Mouse (Mus musculus) midbrain, embryonic 16.5 days (tissue): ENCODE data around the gene Itgb3bp. TPM values are rescaled to one million over a fixed set of nuclear protein-coding genes. Genes with fewer than 3 reads are reported as not detected.

Experiments
- ATAC-seq: fragments of 200-750 bp; cut with Nextera tagmentation; 2 replicates; pipeline ENCODE4 v1.8.0; 2017; ENCODE audit warnings: moderate TSS enrichment
- H3K27ac ChIP-seq: fragments of 300-500 bp; sonication (generic); 2 replicates; pipeline ENCODE4 v1.5.1; 2014; ENCODE audit warnings: mild to moderate bottlenecking, low read length, mixed read lengths
- H3K27me3 ChIP-seq: fragments of 300-500 bp; sonication (generic); 2 replicates; pipeline ENCODE4 v1.6.1; 2014; ENCODE audit warnings: low read depth, low read length, mixed read lengths; ENCODE audit not compliant: control insufficient read depth, insufficient read depth
- H3K36me3 ChIP-seq: fragments of 300-500 bp; sonication (generic); 2 replicates; pipeline ENCODE4 v1.6.1; 2014; ENCODE audit warnings: mild to moderate bottlenecking, low read length, moderate library complexity, mixed read lengths; ENCODE audit not compliant: control insufficient read depth, insufficient read depth
- H3K4me1 ChIP-seq: fragments of 300-500 bp; sonication (generic); 2 replicates; pipeline ENCODE4 v1.6.1; 2014; ENCODE audit warnings: mild to moderate bottlenecking, low read length, mixed read lengths; ENCODE audit not compliant: control insufficient read depth, insufficient read depth
- H3K4me2 ChIP-seq: fragments of 300-500 bp; sonication (generic); 2 replicates; pipeline ENCODE4 v1.6.1; 2014; ENCODE audit warnings: mild to moderate bottlenecking, low read length, mixed read lengths
- H3K4me3 ChIP-seq: fragments of 300-500 bp; sonication (generic); 2 replicates; pipeline ENCODE4 v1.5.1; 2014; ENCODE audit warnings: low read depth, mild to moderate bottlenecking, low read length, moderate library complexity, mixed read lengths
- H3K9ac ChIP-seq: fragments of 300-500 bp; sonication (generic); 2 replicates; pipeline ENCODE4 v1.6.1; 2014; ENCODE audit warnings: low read depth, low read length, mixed read lengths
- H3K9me3 ChIP-seq: fragments of 300-500 bp; sonication (generic); replicated peaks from 2 replicates; pipeline ENCODE4 v1.6.1; 2014; ENCODE audit warnings: mild to moderate bottlenecking, low read length, mixed read lengths; ENCODE audit not compliant: control insufficient read depth, poor library complexity, severe bottlenecking
- WGBS: fragments of 180-500 bp; shearing (Covaris S2); extraction: QIAGEN DNeasy Blood & Tissue Kit; methylation state at CpG from one replicate; pipeline ENCODE4 v1.1.7; 2014; 5-methylcytosine and 5-hydroxymethylcytosine counted together
- polyA plus RNA-seq: library from polyadenylated mRNA; unstranded; fragments of >200 nt; fragmentation: Nextera tagmentation; extraction: Ambion mirVana; gene quantifications from 2 replicates; pipeline ENCODE4 v1.2.1, GENCODE M21; 2015

Gene Itgb3bp
- polyA plus RNA-seq, 1 experiment from 2014 or later = 12.4 TPM

DNA sequence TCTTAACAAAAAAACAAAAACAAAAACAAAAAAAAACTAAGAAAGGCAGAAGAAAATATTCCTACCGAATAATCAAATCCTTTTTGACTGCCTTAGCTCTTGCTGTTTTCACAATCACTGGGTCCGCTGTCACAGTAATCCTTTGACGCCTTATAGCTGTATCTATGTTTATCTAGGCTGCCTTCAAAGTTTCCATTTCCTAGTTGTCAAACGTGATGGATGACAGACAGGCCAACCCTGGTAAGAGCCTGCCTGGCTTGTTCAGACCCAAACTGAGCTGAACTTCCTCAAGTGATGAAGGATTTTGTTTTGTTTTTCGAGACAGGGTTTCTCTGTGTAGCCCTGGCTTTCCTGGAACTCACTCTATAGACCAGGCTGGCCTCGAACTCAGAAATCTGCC is 1.1 kb downstream of the Itgb3bp start:
- no peaks in the 10 kb centered on the region for H3K36me3 ChIP-seq
- H3K27me3 ChIP-seq = no peaks in the 10 kb centered on the region
- peak overlapping the region; percentile 91 for H3K4me2 ChIP-seq
- WGBS = 81% methylated on average over 6 of the region's 6 CpGs
- peaks cover 10% of the 10 kb centered on the region; the same call in 1 of the 2 replicates for H3K4me1 ChIP-seq
- no peak overlapping the region for H3K27ac ChIP-seq
- H3K4me3 ChIP-seq = no peak overlapping the region
- no peak for ATAC-seq
- no peak overlapping the region for H3K9ac ChIP-seq
- H3K9me3 ChIP-seq = no peaks in the 10 kb centered on the region

- 94% methylated on average over 4 of the region's 4 CpGs for WGBS
- Histone ChIP-seq H3K9ac (no peak overlapping the region), H3K4me2 (no peak overlapping the region), H3K4me3 (no peak overlapping the region), H3K9me3 (no peaks in the 10 kb centered on the region), H3K27me3 (no peaks in the 10 kb centered on the region), H3K27ac (no peak overlapping the region), H3K36me3 (no peaks in the 10 kb centered on the region), H3K4me1 (peaks cover 7% of the 10 kb centered on the region; the same call in 1 of the 2 replicates)
- ATAC-seq = no peak
These were observed 3.2 kb downstream of the Itgb3bp start for GRCm38 (mm10) chr4:99926380-99926779.

- ATAC-seq = no peak
- no peaks in the 10 kb centered on the region for H3K36me3 ChIP-seq
- H3K4me2 ChIP-seq = no peak overlapping the region
- no peak overlapping the region for H3K4me3 ChIP-seq
- no peaks in the 10 kb centered on the region for H3K9me3 ChIP-seq
- H3K27ac ChIP-seq = no peak overlapping the region
- no peaks in the 10 kb centered on the region for H3K4me1 ChIP-seq
- no peaks in the 10 kb centered on the region for H3K27me3 ChIP-seq
- H3K9ac ChIP-seq = no peak overlapping the region
- 66% methylated on average over 4 of the region's 4 CpGs for WGBS
These were observed 15.6 kb downstream of the Itgb3bp start for GRCm38 (mm10) chr4:99913894-99914451.

- Histone ChIP-seq H3K9ac (no peak overlapping the region), H3K9me3 (no peaks in the 10 kb centered on the region), H3K4me1 (no peaks in the 10 kb centered on the region), H3K4me3 (no peak overlapping the region), H3K4me2 (no peak overlapping the region), H3K36me3 (no peaks in the 10 kb centered on the region), H3K27me3 (no peaks in the 10 kb centered on the region), H3K27ac (no peak overlapping the region)
- ATAC-seq = no peak
These were observed 47.2 kb downstream of the Itgb3bp start for GRCm38 (mm10) chr4:99882405-99882804.

DNA sequence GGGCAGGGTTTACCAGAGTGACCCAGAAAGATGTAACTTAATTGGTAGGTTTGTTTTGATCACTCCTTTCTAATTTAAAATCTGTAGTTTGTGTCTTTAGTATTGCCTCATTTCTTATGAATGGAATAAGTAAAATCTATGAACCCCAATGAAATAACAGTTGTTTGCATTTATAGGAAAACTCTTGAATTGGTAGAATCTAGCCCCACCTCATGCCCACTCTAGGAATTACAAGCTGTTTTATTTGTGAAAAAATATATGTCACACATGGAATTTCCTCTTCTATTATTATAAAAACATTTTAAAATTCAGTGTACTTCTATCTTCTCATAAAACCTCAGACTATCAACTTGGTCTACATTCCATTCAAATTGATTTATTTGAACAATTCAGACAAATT is 47.7 kb downstream of the Itgb3bp start:
- ATAC-seq = no peak

GRCm38 (mm10) chr4:99829094-99830073 is 100.2 kb downstream of the Itgb3bp start, which contains the start of gene Efcab7:
Efcab7 (plus strand) TSS chr4:99829198.
- H3K4me2 ChIP-seq = peak within 1 kb of the TSS; percentile 74
- peak within 1 kb of the TSS; percentile 81 for H3K4me3 ChIP-seq
- H3K4me1 ChIP-seq = peaks cover 9% of the 10 kb centered on the region
- H3K36me3 ChIP-seq = no peaks in the 10 kb centered on the region
- peak; percentile 92 for ATAC-seq
- H3K9me3 ChIP-seq = no peaks in the 10 kb centered on the region
- WGBS = under 1% methylated on average over 48 of the region's 48 CpGs
- peak within 1 kb of the TSS; percentile 78 for H3K9ac ChIP-seq
- H3K27ac ChIP-seq = peak within 1 kb of the TSS; percentile 99
- no peaks in the 10 kb centered on the region for H3K27me3 ChIP-seq

More for the DNA sequence above, 47.7 kb downstream of the Itgb3bp start:
- H3K27me3 ChIP-seq = no peaks in the 10 kb centered on the region
- no peaks in the 10 kb centered on the region for H3K9me3 ChIP-seq
- H3K36me3 ChIP-seq = no peaks in the 10 kb centered on the region
- H3K4me3 ChIP-seq = no peak overlapping the region
- H3K27ac ChIP-seq = no peak overlapping the region
- no peak overlapping the region for H3K4me2 ChIP-seq
- H3K4me1 ChIP-seq = no peaks in the 10 kb centered on the region
- H3K9ac ChIP-seq = no peak overlapping the region

DNA sequence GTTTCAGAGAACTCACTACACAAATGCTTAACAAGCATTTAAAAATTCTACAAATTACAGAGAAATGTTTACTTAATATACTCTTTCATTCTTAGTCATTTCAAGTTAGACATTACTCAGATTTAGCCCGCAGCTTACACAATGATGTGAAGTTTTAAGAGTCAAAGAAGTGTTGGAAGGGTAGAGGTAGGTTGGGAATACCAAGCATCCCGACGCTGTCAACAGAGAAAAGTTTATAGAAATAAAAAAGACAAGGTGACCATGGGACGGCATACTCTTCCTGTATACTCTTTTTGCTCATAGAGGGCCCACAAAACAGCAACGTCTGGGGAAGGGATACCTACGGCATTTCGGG is 100.9 kb downstream of the Itgb3bp start:
- WGBS = 0% methylated on average over 7 of the region's 7 CpGs

DNA sequence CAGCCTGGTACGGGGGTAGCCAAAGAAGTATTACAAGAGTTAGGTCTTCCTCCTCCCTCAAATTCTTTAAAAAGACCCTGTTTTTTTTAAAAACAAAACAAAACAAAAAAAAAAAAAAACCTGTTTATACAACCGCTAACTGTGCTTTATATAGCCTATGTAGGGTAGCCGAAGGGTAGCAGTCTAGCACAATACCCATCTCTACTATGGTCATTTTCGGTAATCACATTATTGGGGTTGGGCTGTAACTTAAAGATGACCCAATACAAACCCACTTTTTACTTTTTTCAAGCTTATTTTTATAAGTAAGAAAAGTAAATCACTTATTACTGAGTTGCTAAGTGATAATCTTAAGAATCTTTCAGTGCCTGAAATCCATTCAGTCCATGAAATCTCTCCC is 101.3 kb downstream of the Itgb3bp start:
- 58% methylated on average over 4 of the region's 4 CpGs for WGBS
- Histone ChIP-seq H3K27me3 (no peaks in the 10 kb centered on the region), H3K4me3 (peak overlapping the region; percentile 81), H3K9me3 (no peaks in the 10 kb centered on the region), H3K9ac (no peak overlapping the region), H3K4me2 (peak overlapping the region; percentile 74), H3K27ac (no peak overlapping the region), H3K36me3 (no peaks in the 10 kb centered on the region), H3K4me1 (peaks cover 9% of the 10 kb centered on the region)
- no peak for ATAC-seq

More for the DNA sequence above, 100.9 kb downstream of the Itgb3bp start:
- H3K4me1 ChIP-seq = peaks cover 9% of the 10 kb centered on the region
- H3K4me3 ChIP-seq = peak overlapping the region; percentile 81
- peak overlapping the region; percentile 78 for H3K9ac ChIP-seq
- H3K36me3 ChIP-seq = no peaks in the 10 kb centered on the region
- ATAC-seq = no peak; the same call in 1 of the 2 replicates
- H3K27me3 ChIP-seq = no peaks in the 10 kb centered on the region
- no peaks in the 10 kb centered on the region for H3K9me3 ChIP-seq
- H3K27ac ChIP-seq = peak overlapping the region; percentile 99
- H3K4me2 ChIP-seq = peak overlapping the region; percentile 74
